Mouse (Mus musculus): ENCODE measurements at regions not wholly inside any gene's neighbourhood (a gene's known extent, or its start where the extent isn't known, plus 50 kb on each side); places are given as distances from the start of the nearest gene placed in this dataset.

- Histone ChIP-seq H3K36me3 (ENCODE audit: control insufficient read depth, insufficient read depth, low read length) (no peaks in the 10 kb centered on the region), H3K27ac (replicated peaks) (no peak overlapping the region), H3K9me3 (ENCODE audit: control insufficient read depth, low read length) (no peaks in the 10 kb centered on the region), H3K4me2 (replicated peaks; ENCODE audit: low read depth) (no peak overlapping the region), H3K27me3 (ENCODE audit: control insufficient read depth, insufficient read depth, low read length) (no peaks in the 10 kb centered on the region), H3K4me3 (ENCODE audit: low read depth, low read length) (no peak overlapping the region), H3K9ac (ENCODE audit: low read length) (no peak overlapping the region), H3K4me1 (replicated peaks; ENCODE audit: control insufficient read depth, insufficient read depth) (no peaks in the 10 kb centered on the region)
- no peak for ATAC-seq (ENCODE audit: low FRiP score, low TSS enrichment)
- no peak for DNase-seq (ENCODE audit: low spot score)
- TF ChIP-seq EP300 (optimal IDR thresholded peaks at IDR 0.05) = no peak
- no peak for TF ChIP-seq CTCF (IDR thresholded peaks at IDR 0.05; ENCODE audit: low read depth)
- WGBS = 18% methylated on average over 3 of the region's 3 CpGs
These were observed 619.3 kb downstream of the Slc22a22 start for GRCm38 (mm10) chr15:56858134-56858533.

GRCm38 (mm10) chr15:56856057-56856456 is 621.4 kb downstream of the Slc22a22 start:
- no peak for ATAC-seq (ENCODE audit: low FRiP score, low TSS enrichment)
- TF ChIP-seq CTCF (IDR thresholded peaks at IDR 0.05; ENCODE audit: low read depth) (peak; percentile 87), EP300 (optimal IDR thresholded peaks at IDR 0.05) (no peak)
- WGBS = 10% methylated on average over 2 of the region's 2 CpGs
- Histone ChIP-seq H3K27ac (replicated peaks) (no peak overlapping the region), H3K27me3 (ENCODE audit: control insufficient read depth, insufficient read depth, low read length) (no peaks in the 10 kb centered on the region), H3K36me3 (ENCODE audit: control insufficient read depth, insufficient read depth, low read length) (no peaks in the 10 kb centered on the region), H3K9ac (ENCODE audit: low read length) (no peak overlapping the region), H3K4me3 (ENCODE audit: low read depth, low read length) (no peak overlapping the region), H3K4me1 (replicated peaks; ENCODE audit: control insufficient read depth, insufficient read depth) (no peaks in the 10 kb centered on the region), H3K4me2 (replicated peaks; ENCODE audit: low read depth) (no peak overlapping the region), H3K9me3 (ENCODE audit: control insufficient read depth, low read length) (no peaks in the 10 kb centered on the region)
- peak; percentile 62 for DNase-seq (ENCODE audit: low spot score)

- Histone ChIP-seq H3K9ac (ENCODE audit: low read length) (no peak overlapping the region), H3K4me2 (replicated peaks; ENCODE audit: low read depth) (no peak overlapping the region), H3K4me3 (ENCODE audit: low read depth, low read length) (no peak overlapping the region), H3K27me3 (ENCODE audit: control insufficient read depth, insufficient read depth, low read length) (no peaks in the 10 kb centered on the region), H3K36me3 (ENCODE audit: control insufficient read depth, insufficient read depth, low read length) (no peaks in the 10 kb centered on the region), H3K27ac (replicated peaks) (no peak overlapping the region), H3K4me1 (replicated peaks; ENCODE audit: control insufficient read depth, insufficient read depth) (no peaks in the 10 kb centered on the region), H3K9me3 (ENCODE audit: control insufficient read depth, low read length) (no peaks in the 10 kb centered on the region)
- TF ChIP-seq CTCF (IDR thresholded peaks at IDR 0.05; ENCODE audit: low read depth) (no peak), EP300 (optimal IDR thresholded peaks at IDR 0.05) (no peak)
- ATAC-seq (ENCODE audit: low FRiP score, low TSS enrichment) (no peak), DNase-seq (ENCODE audit: low spot score) (no peak)
- WGBS = 52% methylated on average over 5 of the region's 5 CpGs
These were observed 624.3 kb downstream of the Slc22a22 start for GRCm38 (mm10) chr15:56853106-56853505.

- H3K9me3 ChIP-seq (ENCODE audit: control insufficient read depth, low read length) = no peaks in the 10 kb centered on the region
- no peak overlapping the region for H3K9ac ChIP-seq (ENCODE audit: low read length)
- no peaks in the 10 kb centered on the region for H3K27me3 ChIP-seq (ENCODE audit: control insufficient read depth, insufficient read depth, low read length)
- ATAC-seq (ENCODE audit: low FRiP score, low TSS enrichment) = no peak
- no peak overlapping the region for H3K4me2 ChIP-seq (replicated peaks; ENCODE audit: low read depth)
- WGBS = 80% methylated on average over 6 of the region's 6 CpGs
- no peaks in the 10 kb centered on the region for H3K36me3 ChIP-seq (ENCODE audit: control insufficient read depth, insufficient read depth, low read length)
- H3K4me1 ChIP-seq (replicated peaks; ENCODE audit: control insufficient read depth, insufficient read depth) = no peaks in the 10 kb centered on the region
- DNase-seq (ENCODE audit: low spot score) = no peak
- no peak for TF ChIP-seq EP300 (optimal IDR thresholded peaks at IDR 0.05)
- TF ChIP-seq CTCF (IDR thresholded peaks at IDR 0.05; ENCODE audit: low read depth) = no peak
- no peak overlapping the region for H3K4me3 ChIP-seq (ENCODE audit: low read depth, low read length)
- no peak overlapping the region for H3K27ac ChIP-seq (replicated peaks)
These were observed 629.8 kb downstream of the Slc22a22 start for GRCm38 (mm10) chr15:56847469-56848128.

GRCm38 (mm10) chr15:56844574-56844973 is 632.9 kb downstream of the Slc22a22 start:
- TF ChIP-seq CTCF (IDR thresholded peaks at IDR 0.05; ENCODE audit: low read depth) = no peak
- TF ChIP-seq EP300 (optimal IDR thresholded peaks at IDR 0.05) = no peak
- no peak overlapping the region for H3K4me3 ChIP-seq (ENCODE audit: low read depth, low read length)
- H3K9me3 ChIP-seq (ENCODE audit: control insufficient read depth, low read length) = no peaks in the 10 kb centered on the region
- no peaks in the 10 kb centered on the region for H3K36me3 ChIP-seq (ENCODE audit: control insufficient read depth, insufficient read depth, low read length)
- no peaks in the 10 kb centered on the region for H3K27me3 ChIP-seq (ENCODE audit: control insufficient read depth, insufficient read depth, low read length)
- DNase-seq (ENCODE audit: low spot score) (no peak), ATAC-seq (ENCODE audit: low FRiP score, low TSS enrichment) (0 out of 2 replicates have a peak, but pooled peaks have one; percentile 15)
- no peak overlapping the region for H3K9ac ChIP-seq (ENCODE audit: low read length)
- no peaks in the 10 kb centered on the region for H3K4me1 ChIP-seq (replicated peaks; ENCODE audit: control insufficient read depth, insufficient read depth)
- H3K27ac ChIP-seq (replicated peaks) = no peak overlapping the region
- H3K4me2 ChIP-seq (replicated peaks; ENCODE audit: low read depth) = no peak overlapping the region
- WGBS = 14% methylated on average over 1 of the region's 1 CpGs

GRCm38 (mm10) chr15:56841516-56841915 is 635.9 kb downstream of the Slc22a22 start:
- no peak for TF ChIP-seq CTCF (IDR thresholded peaks at IDR 0.05; ENCODE audit: low read depth)
- no peak for TF ChIP-seq EP300 (optimal IDR thresholded peaks at IDR 0.05)

More at GRCm38 (mm10) chr15:56841516-56841915, 635.9 kb downstream of the Slc22a22 start:
- H3K36me3 ChIP-seq (ENCODE audit: control insufficient read depth, insufficient read depth, low read length) = no peaks in the 10 kb centered on the region
- no peaks in the 10 kb centered on the region for H3K4me1 ChIP-seq (replicated peaks; ENCODE audit: control insufficient read depth, insufficient read depth)
- H3K9ac ChIP-seq (ENCODE audit: low read length) = no peak overlapping the region
- H3K27ac ChIP-seq (replicated peaks) = no peak overlapping the region
- no peak overlapping the region for H3K4me3 ChIP-seq (ENCODE audit: low read depth, low read length)
- H3K9me3 ChIP-seq (ENCODE audit: control insufficient read depth, low read length) = no peaks in the 10 kb centered on the region
- DNase-seq (ENCODE audit: low spot score) (no peak), ATAC-seq (ENCODE audit: low FRiP score, low TSS enrichment) (no peak)
- no peak overlapping the region for H3K4me2 ChIP-seq (replicated peaks; ENCODE audit: low read depth)
- WGBS = 85% methylated on average over 3 of the region's 3 CpGs
- no peaks in the 10 kb centered on the region for H3K27me3 ChIP-seq (ENCODE audit: control insufficient read depth, insufficient read depth, low read length)

All from stomach, postnatal 0 days (tissue).